Mouse (Mus musculus): ENCODE data around the gene Galntl5.
"Not testable (repeated sequence)": the region's sequence is repeated elsewhere in the genome, so short reads cannot be mapped to it uniquely, and the experiment has no call there.

The Galntl5 gene

DNA sequence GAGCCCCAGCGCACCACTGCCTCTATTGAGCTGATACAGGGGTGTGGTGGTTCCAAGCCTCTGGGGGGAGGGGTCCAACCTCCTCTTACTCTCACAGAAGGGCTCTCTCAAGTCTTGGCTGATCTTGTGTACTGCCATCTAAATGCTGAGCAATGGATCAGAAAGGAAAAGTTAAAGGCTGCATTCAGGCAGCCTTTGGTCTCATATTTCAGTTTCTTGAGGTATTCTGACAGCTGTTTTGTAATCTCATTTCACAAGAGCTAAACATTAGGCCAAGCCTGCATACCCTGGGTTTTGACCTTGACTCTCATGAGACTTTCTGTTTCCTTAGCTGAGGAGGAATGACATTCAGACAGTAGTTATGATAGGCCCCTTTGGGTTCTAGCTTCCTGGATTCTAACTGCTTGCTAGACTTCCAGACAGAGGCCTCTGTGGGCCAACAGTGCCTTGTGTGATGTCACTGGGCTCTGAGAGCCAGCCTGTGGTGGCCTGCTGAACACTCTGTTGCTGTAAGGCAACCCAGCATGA, at the start of gene Galntl5:
Galntl5 (plus strand) TSS at position 457 of the 528 bp plus-strand sequence.
- no peak for DNase-seq (ENCODE audit: low spot score)

DNA sequence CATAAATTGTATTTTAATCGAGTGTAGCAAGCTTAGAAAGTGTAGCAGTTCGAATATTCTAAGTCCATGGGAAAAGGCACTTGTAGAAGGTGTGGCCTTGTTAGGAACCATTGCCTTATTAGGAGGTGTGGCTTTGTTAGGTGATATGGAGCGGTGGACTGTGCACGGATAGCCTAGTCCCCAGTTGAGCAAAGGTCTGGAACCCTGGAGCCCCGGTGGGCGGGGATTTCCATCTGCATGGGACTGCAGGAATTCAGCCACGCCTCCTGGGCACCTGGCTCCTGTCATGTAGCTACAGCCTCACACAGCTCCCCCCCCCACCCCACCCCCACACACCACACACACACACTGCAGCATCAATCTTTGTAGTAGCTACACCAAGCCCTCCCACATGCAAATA, 34.6 kb upstream of the Galntl5 start:
- no peak for DNase-seq (ENCODE audit: low spot score)

DNA sequence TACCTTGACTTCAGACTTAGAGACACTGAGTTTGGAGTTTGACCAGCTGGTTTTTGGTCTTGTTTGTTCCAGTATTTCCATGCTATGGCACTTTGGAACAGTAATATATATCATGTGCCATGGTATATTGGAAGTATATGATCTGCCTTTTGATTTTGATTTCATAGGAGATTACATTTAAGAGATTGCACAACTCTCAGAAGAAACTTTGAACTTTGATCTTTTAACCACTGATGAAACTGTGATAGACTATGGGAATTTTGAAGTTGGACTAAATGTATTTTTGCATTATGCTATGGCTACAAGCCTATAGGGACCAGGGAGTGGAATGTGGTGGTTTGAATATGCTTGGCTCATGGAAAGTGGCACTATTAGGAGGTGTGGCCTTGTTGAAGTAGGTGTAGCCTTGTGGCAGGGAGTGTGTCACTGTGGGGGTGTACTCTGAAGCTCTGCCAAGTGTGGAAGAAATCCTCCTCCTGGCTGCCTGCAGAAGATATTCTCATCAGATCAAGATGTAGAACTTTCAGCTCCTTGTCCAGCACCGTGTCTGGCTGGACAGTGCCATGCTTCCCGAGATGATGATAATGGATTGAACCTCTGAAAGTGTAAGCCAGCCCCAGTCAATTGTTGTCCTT, 31.8 kb upstream of the Galntl5 start:
- DNase-seq (ENCODE audit: low spot score), result no peak

DNA sequence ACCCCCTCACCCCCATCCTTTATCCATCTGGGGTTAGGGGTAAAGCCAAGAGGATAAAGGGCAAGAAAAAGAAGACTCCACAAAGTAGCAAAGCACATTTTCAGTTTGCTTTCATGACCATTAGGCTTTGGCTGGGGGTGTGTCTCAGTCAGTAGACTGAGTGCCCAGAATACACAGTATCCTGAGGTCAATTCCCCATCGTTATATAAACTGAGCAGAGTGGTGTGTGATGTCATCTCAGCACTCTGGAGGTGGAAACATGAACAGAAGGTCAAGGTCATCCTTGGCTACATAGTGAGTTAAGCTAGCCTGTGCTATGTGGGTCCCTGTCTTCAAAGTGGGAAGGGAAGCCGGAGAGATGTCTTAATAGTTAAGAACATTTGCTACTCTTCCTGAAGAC, 27.8 kb upstream of the Galntl5 start:
- DNase-seq (ENCODE audit: low spot score), result no peak

DNA sequence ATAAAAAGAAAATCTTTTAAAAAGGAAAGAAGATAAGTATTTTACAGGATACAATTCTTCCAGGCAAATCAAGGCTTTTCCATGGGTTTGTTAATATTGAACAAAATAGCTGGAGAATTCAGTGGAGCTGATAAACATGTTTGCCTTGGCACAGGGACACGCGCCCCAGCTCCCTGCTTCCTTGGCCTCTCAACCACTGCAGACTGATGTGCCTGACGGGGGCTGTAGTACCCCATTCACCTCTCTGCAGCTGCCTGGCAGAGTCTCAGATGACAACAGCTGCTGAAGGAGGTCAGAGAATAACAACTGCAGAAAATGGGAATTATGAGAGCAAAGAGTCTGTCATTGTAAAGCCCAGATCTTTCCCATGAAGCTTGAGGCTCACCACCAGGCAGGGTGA, 27.3 kb upstream of the Galntl5 start:
- no peak for DNase-seq (ENCODE audit: low spot score)

DNA sequence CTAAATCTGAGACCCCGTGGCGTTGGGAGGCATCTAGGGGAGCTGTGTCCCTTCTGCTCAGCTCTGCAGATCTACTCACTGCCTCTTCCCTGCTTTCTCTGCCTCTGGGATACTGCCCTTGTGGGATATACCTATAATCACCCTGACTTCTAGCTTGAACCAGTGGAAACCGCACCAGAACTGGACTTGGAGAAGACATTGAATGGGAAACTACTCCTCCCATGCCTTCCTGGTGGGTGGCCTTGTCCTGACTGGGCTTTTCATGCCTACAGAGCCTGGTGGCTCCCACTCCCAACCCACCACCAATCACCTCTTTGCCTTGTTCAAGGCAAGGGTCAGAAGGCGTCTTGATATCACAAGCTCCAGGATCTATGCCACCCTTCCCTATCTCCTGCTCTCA, 26.4 kb upstream of the Galntl5 start:
- DNase-seq (ENCODE audit: low spot score), result no peak

DNA sequence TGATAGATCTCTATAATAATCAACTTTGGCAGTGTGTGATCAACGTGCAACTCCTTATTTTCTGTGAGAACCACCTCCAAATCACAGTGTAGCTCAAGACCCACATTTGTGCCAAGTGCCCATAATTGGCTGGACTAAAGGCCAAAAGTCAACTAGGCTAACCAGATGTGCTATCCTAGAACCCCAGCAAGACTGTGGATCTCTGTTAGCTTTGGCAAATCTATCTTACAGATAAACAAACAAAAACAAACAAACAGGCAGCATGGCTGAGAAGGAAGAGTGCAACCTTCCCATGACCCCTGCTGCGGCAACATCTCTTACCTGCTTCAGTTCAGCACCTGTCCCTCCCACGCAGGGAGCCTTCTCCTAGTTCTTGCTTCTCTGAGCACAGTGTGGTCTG, 25.9 kb upstream of the Galntl5 start:
- DNase-seq (ENCODE audit: low spot score), result no peak

DNA sequence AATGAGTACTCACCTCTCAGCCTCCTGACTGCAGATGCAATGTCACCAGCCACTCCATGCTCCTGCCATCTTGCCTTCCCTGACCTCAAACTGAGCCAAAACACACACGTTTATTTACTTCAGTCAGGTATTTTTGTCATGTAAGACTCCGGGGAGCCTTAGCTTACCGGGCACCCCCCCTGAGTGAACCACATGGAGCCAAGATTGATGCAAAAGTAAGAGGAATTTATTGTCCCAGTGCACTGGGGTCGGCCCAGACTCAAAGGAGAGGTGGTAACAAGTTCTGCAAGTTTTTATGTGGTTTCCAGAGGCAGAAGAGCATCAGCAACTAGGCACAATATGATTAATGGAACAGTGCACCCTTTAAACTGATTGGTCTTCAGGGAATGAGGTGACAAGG, 24.1 kb upstream of the Galntl5 start:
- DNase-seq (ENCODE audit: low spot score), result no peak

DNA sequence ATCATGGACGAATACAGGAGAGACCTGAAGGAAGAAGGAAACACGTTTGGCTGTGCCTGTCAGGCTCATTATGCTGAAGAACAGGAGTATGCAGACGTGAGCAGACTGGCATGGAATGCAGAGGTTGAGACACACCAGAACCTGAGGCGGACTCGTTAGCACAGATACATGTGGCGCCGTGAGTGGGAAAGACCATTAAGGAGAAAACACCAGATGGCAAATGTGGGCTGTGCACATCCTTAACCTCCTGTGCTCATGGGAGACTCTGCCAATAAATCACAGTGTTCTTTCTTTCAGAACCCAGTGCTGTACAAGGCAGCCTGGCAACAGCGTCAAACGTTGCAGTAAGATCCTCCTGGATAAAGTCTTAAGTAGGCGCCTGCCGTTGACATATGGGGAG, 20.7 kb upstream of the Galntl5 start:
- DNase-seq (ENCODE audit: low spot score), result no peak

DNA sequence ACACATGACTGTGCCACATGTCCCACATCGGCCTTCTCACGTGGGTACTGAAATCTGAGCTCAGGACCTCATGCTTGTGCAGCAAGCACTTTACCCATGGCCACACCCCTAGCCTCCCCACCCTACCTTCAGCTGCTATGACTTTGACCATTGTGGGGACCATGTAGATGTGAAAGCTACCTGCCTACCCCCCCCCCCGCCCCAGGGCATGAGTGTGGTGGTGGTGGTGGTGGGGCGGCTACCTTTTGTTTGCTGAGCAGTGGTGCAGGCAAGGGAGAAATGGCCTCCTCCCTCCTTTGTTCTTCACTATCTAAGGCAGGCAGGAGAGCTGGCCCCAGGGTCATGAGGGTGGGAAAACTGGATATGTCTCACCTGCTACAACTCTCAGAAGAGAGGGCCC, 18.3 kb upstream of the Galntl5 start:
- no peak for DNase-seq (ENCODE audit: low spot score)

DNA sequence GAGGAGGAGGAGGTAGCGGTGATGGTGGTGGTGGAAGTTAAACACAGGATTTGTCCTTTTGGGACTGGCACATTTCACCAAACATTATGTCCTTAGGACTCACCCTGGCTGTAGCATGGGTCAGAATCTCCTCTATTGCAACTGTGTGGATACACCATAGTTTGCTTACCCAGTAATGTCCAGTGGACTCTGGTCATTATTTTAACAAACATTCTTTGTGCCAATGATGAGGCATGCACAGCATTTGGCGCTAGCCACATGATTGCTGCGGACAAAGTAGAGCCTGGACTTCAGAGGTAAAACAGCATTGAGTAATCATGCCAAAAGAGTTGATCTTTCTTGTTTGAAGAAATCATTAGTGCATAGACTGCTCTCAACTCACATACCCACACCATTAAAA, 17.3 kb upstream of the Galntl5 start:
- DNase-seq (ENCODE audit: low spot score), result no peak

DNA sequence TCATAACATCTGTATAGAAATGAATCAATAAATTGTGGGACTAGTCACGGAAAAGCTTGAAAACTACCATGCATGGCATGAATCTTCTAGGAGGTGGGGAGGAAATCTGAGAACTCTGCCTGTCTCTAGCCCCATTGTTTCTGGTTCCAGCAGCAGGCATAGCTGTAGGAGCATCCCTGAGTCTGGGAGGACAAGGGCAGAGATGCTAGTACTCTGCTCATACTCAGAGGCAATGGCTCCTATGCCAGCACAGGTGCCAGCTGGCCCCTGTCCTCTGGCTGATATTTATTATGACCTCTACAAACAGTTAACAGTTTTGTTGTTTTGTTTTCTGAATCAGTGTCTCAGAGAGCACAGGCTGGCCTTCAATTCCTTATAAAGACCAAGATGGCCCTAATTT, 16.9 kb upstream of the Galntl5 start:
- DNase-seq (ENCODE audit: low spot score), result no peak

DNA sequence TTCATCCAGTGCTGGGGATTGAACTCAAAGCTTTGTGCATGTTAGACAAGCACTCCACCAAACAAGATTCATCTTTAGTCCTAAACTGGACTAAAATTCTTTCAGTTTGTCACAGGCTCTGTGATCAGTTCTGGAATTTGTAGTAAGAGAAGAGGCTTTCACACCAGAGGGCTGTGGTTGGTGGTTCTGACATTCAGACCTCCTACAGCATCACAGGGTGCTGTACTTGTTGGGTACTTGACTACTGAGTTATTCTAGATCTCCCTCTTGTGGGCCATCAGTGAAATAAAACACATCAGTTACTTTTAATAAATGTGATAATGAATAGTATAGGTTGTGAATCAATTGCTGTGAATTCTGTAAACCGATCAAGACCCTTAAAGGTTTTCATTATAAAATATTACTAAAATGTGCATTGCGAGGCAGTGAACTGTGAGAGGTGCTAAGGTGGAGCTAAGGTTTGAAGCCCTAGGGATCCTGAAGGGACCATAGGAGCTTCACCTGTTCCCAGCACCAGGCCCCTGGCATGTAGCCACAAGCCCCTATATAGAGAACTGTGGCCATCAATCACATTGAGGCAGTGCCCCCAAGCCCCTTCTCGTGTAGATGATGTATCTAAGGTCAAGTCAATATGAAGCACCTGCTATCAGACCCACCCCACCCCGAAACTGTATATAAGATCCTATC, 16.0 kb upstream of the Galntl5 start:
- no peak for DNase-seq (ENCODE audit: low spot score)

DNA sequence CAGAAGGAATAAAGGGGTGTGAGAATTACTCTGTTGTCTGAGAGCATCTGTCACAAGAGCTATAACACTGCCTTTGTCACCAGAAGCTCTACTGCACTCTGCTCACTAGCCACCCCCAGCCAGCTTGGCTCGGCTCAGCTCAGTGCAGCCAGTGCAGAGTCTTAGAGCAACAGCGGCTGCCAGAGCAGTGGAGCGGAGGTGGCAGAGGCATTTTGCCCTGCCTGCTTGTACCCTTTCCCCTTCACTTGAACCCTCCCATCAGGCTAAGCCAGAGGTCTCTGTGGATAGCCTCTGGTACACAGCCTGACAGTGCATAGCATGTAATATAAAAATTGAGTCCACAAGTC, 15.5 kb upstream of the Galntl5 start:
- DNase-seq (ENCODE audit: low spot score), result no peak

DNA sequence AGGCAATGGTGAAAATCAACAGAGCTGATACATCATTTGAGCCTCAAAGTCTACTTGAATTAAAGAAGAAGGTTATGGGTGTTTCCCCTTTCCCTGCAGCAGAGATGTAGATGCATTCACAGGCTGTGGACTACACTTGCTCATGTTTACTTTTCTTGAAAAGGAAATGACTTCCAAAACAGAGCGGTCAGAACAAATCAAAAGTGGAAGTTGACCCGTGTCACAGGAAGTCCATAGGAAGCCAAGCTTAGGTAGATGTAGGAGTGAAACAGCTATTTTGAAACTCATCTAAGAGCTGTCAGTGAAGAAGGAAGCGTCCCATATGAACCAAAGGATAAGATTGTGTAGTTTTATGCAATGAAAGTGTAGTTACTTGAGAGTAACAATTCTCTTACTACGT, 14.6 kb upstream of the Galntl5 start:
- no peak for DNase-seq (ENCODE audit: low spot score)

DNA sequence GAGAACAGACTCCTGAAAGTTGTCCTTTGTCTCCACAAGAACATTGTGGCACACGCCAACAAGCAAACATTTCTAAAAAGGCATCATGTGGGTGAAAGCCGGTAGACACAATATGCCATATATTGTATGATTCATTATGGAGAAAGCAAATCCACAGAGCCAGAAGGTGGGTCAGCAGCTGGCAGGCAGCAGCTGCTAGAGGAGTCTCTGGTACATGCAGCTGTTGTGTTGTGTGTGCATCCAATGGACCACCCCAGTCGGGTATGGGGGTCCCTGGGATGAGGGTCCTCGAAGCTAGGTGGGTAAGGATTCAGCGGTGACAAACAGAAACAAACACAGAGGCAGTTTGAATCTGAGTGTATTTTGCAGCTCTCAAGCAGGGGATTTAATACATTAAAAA, 3.3 kb upstream of the Galntl5 start:
- DNase-seq (ENCODE audit: low spot score), result not testable (repeated sequence)

DNA sequence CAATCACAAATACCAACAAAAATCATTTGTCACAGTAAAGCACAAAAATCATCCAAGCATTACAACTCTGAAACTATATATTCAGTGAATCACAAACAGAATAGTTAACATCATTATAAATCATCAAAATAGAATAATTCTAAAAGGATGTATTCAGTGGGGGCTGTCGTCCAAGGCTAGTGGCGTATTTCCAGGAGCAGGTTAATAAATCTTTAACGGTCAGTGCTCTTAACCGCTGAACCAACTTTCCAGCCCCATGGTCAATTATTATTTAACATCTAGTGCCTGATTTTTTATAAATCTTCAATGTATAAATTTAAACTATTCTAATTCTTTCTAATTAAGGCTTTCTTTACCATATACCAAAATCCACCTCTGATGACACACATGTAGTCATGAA, 2.7 kb upstream of the Galntl5 start:
- DNase-seq (ENCODE audit: low spot score), result not testable (repeated sequence)

DNA sequence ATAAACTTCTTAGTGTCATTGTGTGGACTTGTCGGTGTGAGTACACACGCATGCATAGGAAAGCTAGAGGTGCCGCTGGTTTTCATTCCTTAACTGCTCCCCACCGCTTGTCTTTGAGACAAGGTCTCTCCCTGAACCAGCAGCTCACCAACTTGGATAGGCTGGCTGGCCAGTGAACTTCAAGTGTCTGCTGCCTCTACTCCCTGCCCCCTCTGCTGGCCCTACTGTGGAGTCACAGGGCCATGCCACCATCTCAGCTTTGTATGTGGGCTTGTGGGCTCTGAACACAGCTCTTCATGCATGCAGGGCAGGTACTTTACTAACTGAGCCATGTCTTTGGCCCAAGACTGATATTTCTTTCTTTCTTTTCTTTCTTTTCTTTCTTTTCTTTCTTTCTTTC, 2.0 kb upstream of the Galntl5 start:
- DNase-seq (ENCODE audit: low spot score), result no peak

DNA sequence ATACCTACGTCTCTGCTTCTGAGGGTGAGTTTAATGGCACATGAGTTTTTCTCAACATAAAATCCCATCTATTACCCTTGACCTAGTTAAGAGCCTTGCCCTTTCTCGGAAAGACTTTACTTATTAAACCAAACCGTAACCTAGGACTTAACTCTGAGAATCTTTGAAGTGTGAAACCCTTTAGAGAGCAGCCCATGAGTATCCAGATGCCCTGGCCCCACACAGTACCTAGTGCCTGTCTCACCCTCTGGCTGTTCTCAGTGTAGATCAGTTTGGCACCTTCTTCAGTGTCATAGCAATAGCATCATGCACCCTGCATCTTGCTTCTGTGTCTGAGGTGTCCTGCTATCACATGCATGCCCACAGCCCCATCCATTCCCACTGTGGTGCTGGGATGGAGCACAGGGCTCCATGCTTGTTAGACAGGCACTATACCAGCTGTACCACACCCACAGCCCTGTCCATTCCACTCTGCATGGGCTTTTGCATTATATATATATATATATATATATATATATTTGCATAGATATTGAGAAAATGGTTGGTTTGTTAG, 1.2 kb upstream of the Galntl5 start:
- DNase-seq (ENCODE audit: low spot score), result no peak

DNA sequence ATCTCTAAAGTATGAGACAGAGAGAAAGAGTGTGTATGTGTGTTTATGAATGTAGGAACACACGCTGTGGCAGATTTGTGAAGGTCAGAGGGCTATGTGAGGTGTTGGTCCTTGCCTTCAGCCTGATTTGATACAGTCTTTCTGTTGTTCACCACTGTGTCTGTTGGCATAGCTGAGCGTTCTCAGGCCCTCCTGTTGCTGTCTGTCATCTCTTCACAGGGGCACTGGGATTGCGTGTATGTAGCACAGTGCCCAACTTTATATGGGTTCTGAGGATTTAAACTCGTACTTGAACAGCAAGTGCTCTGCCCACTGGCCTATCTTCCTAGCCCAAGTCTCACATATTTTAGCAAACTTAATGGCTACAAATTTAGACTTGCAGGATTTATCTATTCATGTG, 2.3 kb downstream of the Galntl5 start:
- DNase-seq (ENCODE audit: low spot score), result no peak

DNA sequence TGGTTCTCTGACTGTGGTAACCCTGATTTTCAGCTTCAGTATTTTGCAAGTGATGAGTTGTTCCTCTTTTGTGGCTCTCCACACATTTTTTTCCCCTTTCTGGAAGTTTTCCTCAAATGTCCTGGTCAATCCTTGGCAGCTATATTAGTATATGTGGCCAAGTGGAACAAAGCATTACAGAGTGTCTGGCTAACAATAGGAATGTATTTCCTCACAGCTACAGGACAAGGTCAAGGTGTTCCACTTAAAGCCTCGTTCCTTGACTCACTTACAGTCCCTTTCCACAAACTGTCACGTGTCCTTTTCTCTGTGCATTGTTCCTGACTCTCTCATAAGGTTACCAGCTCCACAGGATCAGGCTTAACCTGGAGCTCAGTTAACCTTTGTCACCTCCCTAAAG, 3.3 kb downstream of the Galntl5 start:
- DNase-seq (ENCODE audit: low spot score), result no peak

DNA sequence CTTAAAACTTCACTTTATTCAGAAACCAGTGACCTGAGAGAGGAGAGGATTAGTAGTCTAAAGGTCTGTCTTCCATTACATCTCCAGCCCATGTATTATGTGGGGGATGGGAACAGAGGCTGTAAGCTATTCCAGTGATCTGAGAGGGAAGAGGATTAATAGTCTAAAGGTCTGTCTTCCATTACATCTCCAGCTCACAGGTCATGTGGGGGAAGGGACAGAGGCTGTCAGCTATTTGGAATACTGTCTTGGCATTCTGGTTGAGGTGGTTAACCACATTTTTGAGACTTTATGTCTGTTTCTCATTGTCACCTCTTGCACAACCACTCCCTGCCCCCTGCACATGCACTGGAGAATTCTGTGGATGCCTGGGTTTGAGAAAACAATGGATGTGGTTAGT, 6.5 kb downstream of the Galntl5 start:
- no peak for DNase-seq (ENCODE audit: low spot score)

DNA sequence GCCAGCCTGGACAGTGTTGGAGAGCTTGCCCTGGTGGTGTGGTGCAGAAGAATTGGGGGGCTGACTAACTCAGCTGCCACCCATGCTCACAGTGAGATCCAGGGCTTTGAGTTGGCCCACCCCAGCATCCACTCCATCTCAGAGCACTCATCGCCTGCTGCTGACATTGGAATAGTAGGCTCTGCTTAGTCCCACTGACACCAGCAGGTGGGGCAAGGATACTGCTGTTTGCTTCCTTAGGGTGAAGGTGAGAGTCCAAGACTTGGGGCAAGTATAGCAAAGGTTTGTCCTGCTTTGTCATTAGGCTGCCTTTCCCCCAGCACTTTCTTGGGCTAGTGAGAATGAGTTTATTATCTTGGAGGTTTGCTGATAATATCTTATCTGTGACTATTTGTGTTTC, 7.5 kb downstream of the Galntl5 start:
- DNase-seq (ENCODE audit: low spot score), result no peak

DNA sequence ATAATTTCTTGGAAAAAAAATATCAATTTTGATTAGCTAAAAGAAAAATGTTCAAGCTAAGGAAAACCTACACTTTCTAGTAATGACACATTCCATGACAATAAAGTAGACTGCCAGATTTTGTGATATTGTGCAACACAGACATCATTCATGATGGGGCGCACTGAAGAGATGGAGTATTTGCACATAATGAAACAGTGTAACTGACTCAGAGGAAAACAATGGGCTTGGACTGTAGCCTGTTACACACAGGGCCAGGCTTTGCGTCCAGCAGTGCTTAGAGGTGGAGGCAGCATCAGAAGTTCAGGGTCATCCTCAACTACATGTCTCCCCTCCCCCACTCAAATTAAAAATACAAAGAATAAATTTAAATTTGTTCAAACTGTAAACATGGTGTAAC, 9.3 kb downstream of the Galntl5 start:
- no peak for DNase-seq (ENCODE audit: low spot score)

All from ovary, postnatal 10 days (tissue).